Mouse (Mus musculus): ENCODE data around the gene Dcdc2a. TPM values are rescaled to one million over a fixed set of nuclear protein-coding genes. Genes with fewer than 3 reads are reported as not detected.
A peak's percentile ranks its signal among the peaks of the same experiment; 100 is the strongest.

Gene Dcdc2a
- polyA plus RNA-seq, 1 experiment from 2014 or later: 0.22 TPM

- WGBS (ENCODE audit: insufficient replicate concordance): 70% methylated on average over 8 of the region's 8 CpGs
- H3K27ac ChIP-seq: no peak overlapping the region; the same call in 1 of the 2 replicates
- H3K4me2 ChIP-seq: 0 out of 2 replicates have a peak overlapping the region, but pooled peaks have one; percentile 24
- ATAC-seq (ENCODE audit: low read depth) (no peak), DNase-seq (no peak)
- H3K9me3 ChIP-seq (replicated peaks): no peaks in the 10 kb centered on the region
- H3K4me1 ChIP-seq (replicated peaks): no peaks in the 10 kb centered on the region
- no peak overlapping the region for H3K9ac ChIP-seq
- H3K4me3 ChIP-seq (replicated peaks): no peak overlapping the region
- no peaks in the 10 kb centered on the region for H3K36me3 ChIP-seq
- no peaks in the 10 kb centered on the region for H3K27me3 ChIP-seq
These were observed 41.5 kb downstream of the Dcdc2a start for GRCm38 (mm10) chr13:25097348-25097747.

- Histone ChIP-seq H3K4me1 (replicated peaks) (no peaks in the 10 kb centered on the region), H3K27me3 (no peaks in the 10 kb centered on the region), H3K4me3 (replicated peaks) (no peak overlapping the region), H3K27ac (no peak overlapping the region), H3K9me3 (replicated peaks) (no peaks in the 10 kb centered on the region), H3K4me2 (no peak overlapping the region), H3K9ac (no peak overlapping the region), H3K36me3 (no peaks in the 10 kb centered on the region)
- no peak for DNase-seq
- no peak for ATAC-seq (ENCODE audit: low read depth)
- 61% methylated on average over 5 of the region's 5 CpGs for WGBS (ENCODE audit: insufficient replicate concordance)
These were observed 42.8 kb downstream of the Dcdc2a start for GRCm38 (mm10) chr13:25098578-25098977.

- WGBS (ENCODE audit: insufficient replicate concordance): 69% methylated on average over 3 of the region's 3 CpGs
- H3K9ac ChIP-seq: no peak overlapping the region
- H3K4me2 ChIP-seq: no peak overlapping the region
- H3K4me3 ChIP-seq (replicated peaks): no peak overlapping the region
- H3K27me3 ChIP-seq: no peaks in the 10 kb centered on the region
- DNase-seq (no peak), ATAC-seq (ENCODE audit: low read depth) (no peak)
- no peak overlapping the region for H3K27ac ChIP-seq
- no peaks in the 10 kb centered on the region for H3K9me3 ChIP-seq (replicated peaks)
- H3K4me1 ChIP-seq (replicated peaks): no peaks in the 10 kb centered on the region
- no peaks in the 10 kb centered on the region for H3K36me3 ChIP-seq
These were observed 43.7 kb downstream of the Dcdc2a start for GRCm38 (mm10) chr13:25099508-25099907.

GRCm38 (mm10) chr13:25100581-25100980, 44.8 kb downstream of the Dcdc2a start:
- ATAC-seq (ENCODE audit: low read depth) (no peak), DNase-seq (no peak)
- Histone ChIP-seq H3K4me1 (replicated peaks) (no peaks in the 10 kb centered on the region), H3K27ac (no peak overlapping the region), H3K36me3 (no peaks in the 10 kb centered on the region), H3K4me3 (replicated peaks) (no peak overlapping the region), H3K9me3 (replicated peaks) (no peaks in the 10 kb centered on the region), H3K4me2 (no peak overlapping the region), H3K27me3 (no peaks in the 10 kb centered on the region), H3K9ac (no peak overlapping the region)
- 61% methylated on average over 6 of the region's 6 CpGs for WGBS (ENCODE audit: insufficient replicate concordance)

- no peak overlapping the region for H3K4me3 ChIP-seq (replicated peaks)
- ATAC-seq (ENCODE audit: low read depth) (no peak), DNase-seq (no peak)
- no peaks in the 10 kb centered on the region for H3K36me3 ChIP-seq
- no peaks in the 10 kb centered on the region for H3K27me3 ChIP-seq
- no peaks in the 10 kb centered on the region for H3K4me1 ChIP-seq (replicated peaks)
- H3K27ac ChIP-seq: no peak overlapping the region
- H3K4me2 ChIP-seq: no peak overlapping the region
- no peaks in the 10 kb centered on the region for H3K9me3 ChIP-seq (replicated peaks)
- no peak overlapping the region for H3K9ac ChIP-seq
These were observed 49.9 kb downstream of the Dcdc2a start for GRCm38 (mm10) chr13:25105671-25106070.

GRCm38 (mm10) chr13:25106740-25107139, 50.9 kb downstream of the Dcdc2a start:
- H3K27ac ChIP-seq: no peak overlapping the region
- no peaks in the 10 kb centered on the region for H3K9me3 ChIP-seq (replicated peaks)
- H3K27me3 ChIP-seq: no peaks in the 10 kb centered on the region
- no peak overlapping the region for H3K9ac ChIP-seq
- ATAC-seq (ENCODE audit: low read depth) (no peak), DNase-seq (no peak)
- H3K4me3 ChIP-seq (replicated peaks): no peak overlapping the region
- H3K4me1 ChIP-seq (replicated peaks): no peaks in the 10 kb centered on the region
- 59% methylated on average over 5 of the region's 5 CpGs for WGBS (ENCODE audit: insufficient replicate concordance)
- no peaks in the 10 kb centered on the region for H3K36me3 ChIP-seq
- H3K4me2 ChIP-seq: no peak overlapping the region

GRCm38 (mm10) chr13:25108353-25108752, 52.5 kb downstream of the Dcdc2a start:
- no peak overlapping the region for H3K4me3 ChIP-seq (replicated peaks)
- H3K27ac ChIP-seq: no peak overlapping the region
- ATAC-seq (ENCODE audit: low read depth) (no peak), DNase-seq (no peak)
- H3K4me1 ChIP-seq (replicated peaks): peaks cover 5% of the 10 kb centered on the region; the same call in 1 of the 2 replicates
- H3K4me2 ChIP-seq: no peak overlapping the region
- H3K9me3 ChIP-seq (replicated peaks): no peaks in the 10 kb centered on the region
- no peak overlapping the region for H3K9ac ChIP-seq
- H3K27me3 ChIP-seq: no peaks in the 10 kb centered on the region
- no peaks in the 10 kb centered on the region for H3K36me3 ChIP-seq
- 41% methylated on average over 3 of the region's 3 CpGs for WGBS (ENCODE audit: insufficient replicate concordance)

- peaks cover 8% of the 10 kb centered on the region; the same call in 1 of the 2 replicates for H3K4me1 ChIP-seq (replicated peaks)
- H3K36me3 ChIP-seq: no peaks in the 10 kb centered on the region
- WGBS (ENCODE audit: insufficient replicate concordance): 57% methylated on average over 5 of the region's 5 CpGs
- no peaks in the 10 kb centered on the region for H3K27me3 ChIP-seq
- H3K4me3 ChIP-seq (replicated peaks): no peak overlapping the region
- H3K4me2 ChIP-seq: no peak overlapping the region
- no peak overlapping the region for H3K9ac ChIP-seq
- ATAC-seq (ENCODE audit: low read depth) (no peak), DNase-seq (no peak)
- no peak overlapping the region for H3K27ac ChIP-seq
- no peaks in the 10 kb centered on the region for H3K9me3 ChIP-seq (replicated peaks)
These were observed 54.8 kb downstream of the Dcdc2a start for GRCm38 (mm10) chr13:25110592-25111095.

- Histone ChIP-seq H3K4me3 (replicated peaks) (peak overlapping the region; percentile 38), H3K4me1 (replicated peaks) (peaks cover 8% of the 10 kb centered on the region; the same call in 1 of the 2 replicates), H3K9me3 (replicated peaks) (no peaks in the 10 kb centered on the region), H3K27ac (no peak overlapping the region), H3K27me3 (no peaks in the 10 kb centered on the region), H3K4me2 (peak overlapping the region; percentile 62), H3K36me3 (no peaks in the 10 kb centered on the region), H3K9ac (peak overlapping the region; percentile 22; the same call in 1 of the 2 replicates)
- ATAC-seq (ENCODE audit: low read depth): peak; percentile 74
- 36% methylated on average over 12 of the region's 12 CpGs for WGBS (ENCODE audit: insufficient replicate concordance)
- no peak for DNase-seq
These were observed 59.7 kb downstream of the Dcdc2a start for GRCm38 (mm10) chr13:25115429-25115881.

- WGBS (ENCODE audit: insufficient replicate concordance): 4% methylated on average over 11 of the region's 11 CpGs
- peak overlapping the region; percentile 22; the same call in 1 of the 2 replicates for H3K9ac ChIP-seq
- peak overlapping the region; percentile 62 for H3K4me2 ChIP-seq
- H3K27ac ChIP-seq: no peak overlapping the region
- no peaks in the 10 kb centered on the region for H3K27me3 ChIP-seq
- H3K36me3 ChIP-seq: no peaks in the 10 kb centered on the region
- peak overlapping the region; percentile 38 for H3K4me3 ChIP-seq (replicated peaks)
- no peak for ATAC-seq (ENCODE audit: low read depth)
- no peaks in the 10 kb centered on the region for H3K9me3 ChIP-seq (replicated peaks)
- peaks cover 8% of the 10 kb centered on the region; the same call in 1 of the 2 replicates for H3K4me1 ChIP-seq (replicated peaks)
- peak; percentile 12 for DNase-seq
These were observed 60.2 kb downstream of the Dcdc2a start for GRCm38 (mm10) chr13:25115971-25116370.

- no peak for ATAC-seq (ENCODE audit: low read depth)
These were observed 67.0 kb downstream of the Dcdc2a start for GRCm38 (mm10) chr13:25122740-25123335.

GRCm38 (mm10) chr13:25127216-25127615, 71.4 kb downstream of the Dcdc2a start:
- Histone ChIP-seq H3K9ac (no peak overlapping the region), H3K9me3 (replicated peaks) (no peaks in the 10 kb centered on the region), H3K4me3 (replicated peaks) (no peak overlapping the region), H3K27ac (no peak overlapping the region), H3K36me3 (no peaks in the 10 kb centered on the region), H3K4me2 (no peak overlapping the region), H3K27me3 (no peaks in the 10 kb centered on the region), H3K4me1 (replicated peaks) (no peaks in the 10 kb centered on the region)
- 64% methylated on average over 2 of the region's 2 CpGs for WGBS (ENCODE audit: insufficient replicate concordance)
- no peak for DNase-seq
- no peak for ATAC-seq (ENCODE audit: low read depth)

More at GRCm38 (mm10) chr13:25122740-25123335, 67.0 kb downstream of the Dcdc2a start:
- no peak for DNase-seq
- no peaks in the 10 kb centered on the region for H3K27me3 ChIP-seq
- no peak overlapping the region for H3K27ac ChIP-seq
- no peak overlapping the region for H3K4me3 ChIP-seq (replicated peaks)
- 61% methylated on average over 8 of the region's 8 CpGs for WGBS (ENCODE audit: insufficient replicate concordance)
- no peak overlapping the region for H3K4me2 ChIP-seq
- no peaks in the 10 kb centered on the region for H3K4me1 ChIP-seq (replicated peaks)
- H3K36me3 ChIP-seq: no peaks in the 10 kb centered on the region
- no peaks in the 10 kb centered on the region for H3K9me3 ChIP-seq (replicated peaks)
- H3K9ac ChIP-seq: no peak overlapping the region
